Mouse (Mus musculus) neutrophil, adult 5-6 weeks (primary cell): ENCODE data around the gene Arrdc5. TPM values are rescaled to one million over a fixed set of nuclear protein-coding genes. Genes with fewer than 3 reads are reported as not detected.
A peak's percentile ranks its signal among the peaks of the same experiment; 100 is the strongest.

Experiments
- ATAC-seq: fragments of 151-379, 151-347 bp; 2 replicates; pipeline ENCODE4 v1.8.0; 2017; ENCODE audit warnings: mild to moderate bottlenecking, moderate TSS enrichment; ENCODE audit not compliant: insufficient number of reproducible peaks, poor library complexity, low FRiP score, severe bottlenecking; ENCODE audit errors: extremely low read depth
- total RNA-seq: library from RNA; stranded (forward); fragments of 200-1000 nt; gene quantifications from 2 replicates; pipeline ENCODE4 v1.2.3, GENCODE M21; 2017

Arrdc5 gene
- total RNA-seq, 1 experiment from 2014 or later = not detected

GRCm38 (mm10) chr17:56305156-56305555, 5.1 kb upstream of the Arrdc5 start:
- ATAC-seq = no peak

DNA sequence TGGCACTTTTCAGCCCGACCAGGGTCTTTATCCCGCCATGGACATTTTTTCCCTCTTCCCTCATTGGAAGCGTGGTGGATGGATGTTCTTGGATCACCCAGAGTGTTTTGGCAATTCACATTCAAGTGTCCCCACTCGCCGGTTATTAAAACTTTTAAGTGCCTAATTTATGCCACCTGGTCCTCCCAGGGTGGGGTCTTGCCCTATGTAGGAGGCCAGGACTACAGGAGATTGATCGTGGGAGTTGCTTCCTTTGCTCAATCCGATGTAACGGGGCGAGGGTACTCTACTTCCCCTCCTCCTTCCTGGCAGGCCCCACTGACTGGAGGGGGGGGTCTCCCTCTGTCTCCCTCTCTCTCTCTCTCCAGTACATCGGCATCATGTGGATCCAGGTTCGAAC, 4.6 kb upstream of the Arrdc5 start:
- no peak for ATAC-seq

DNA sequence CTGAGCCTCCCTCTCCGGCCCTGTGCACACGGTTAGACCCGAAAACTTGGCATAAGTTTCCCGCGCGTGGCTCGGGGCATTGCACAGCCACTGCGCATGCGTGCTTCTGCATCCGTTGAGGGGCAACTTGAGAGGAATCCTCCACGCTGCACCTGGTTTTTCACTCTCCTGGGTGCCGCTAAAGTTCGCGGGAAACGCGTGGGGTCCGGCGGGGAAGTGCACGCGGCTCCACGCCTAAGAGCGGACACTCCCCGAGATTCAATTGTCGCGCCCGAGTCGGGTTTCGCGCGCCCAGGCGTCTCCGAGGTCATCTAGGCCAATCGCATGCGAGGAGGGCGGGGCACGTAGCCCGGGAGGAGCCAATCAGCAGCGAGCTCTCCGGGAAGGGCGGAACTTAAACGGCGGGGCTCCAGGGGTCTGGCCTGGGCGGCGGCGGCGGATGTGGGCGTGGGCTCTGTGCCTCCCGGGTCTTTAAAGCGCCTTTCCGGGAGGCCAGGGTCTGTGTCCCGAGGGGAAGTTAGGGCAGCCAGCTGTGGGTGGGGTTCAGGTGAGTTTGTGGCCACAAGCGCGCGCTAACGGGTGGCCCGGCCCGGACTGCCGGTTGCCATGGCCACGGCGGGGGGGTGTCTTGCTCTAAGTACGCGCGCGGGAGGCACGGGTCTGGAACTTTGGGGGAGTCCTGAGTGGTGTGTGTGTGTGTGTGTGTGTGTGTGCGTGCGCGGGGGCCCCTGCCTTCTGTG, 3.9 kb upstream of the Arrdc5 start:
- ATAC-seq = peak; percentile 96

- no peak for ATAC-seq
Measured at GRCm38 (mm10) chr17:56303160-56303846, 3.2 kb upstream of the Arrdc5 start, which contains the start of gene Uhrf1. Gene Uhrf1, plus strand, starts transcription at chr17:56303321.

- ATAC-seq = no peak
Measured at GRCm38 (mm10) chr17:56302363-56302996, 2.4 kb upstream of the Arrdc5 start.

- ATAC-seq = no peak
Measured at GRCm38 (mm10) chr17:56298238-56298637, 1.8 kb downstream of the Arrdc5 start.

GRCm38 (mm10) chr17:56296201-56296600, 3.9 kb downstream of the Arrdc5 start:
- no peak for ATAC-seq

- ATAC-seq = no peak
Measured at GRCm38 (mm10) chr17:56294241-56294640, 5.8 kb downstream of the Arrdc5 start.

DNA sequence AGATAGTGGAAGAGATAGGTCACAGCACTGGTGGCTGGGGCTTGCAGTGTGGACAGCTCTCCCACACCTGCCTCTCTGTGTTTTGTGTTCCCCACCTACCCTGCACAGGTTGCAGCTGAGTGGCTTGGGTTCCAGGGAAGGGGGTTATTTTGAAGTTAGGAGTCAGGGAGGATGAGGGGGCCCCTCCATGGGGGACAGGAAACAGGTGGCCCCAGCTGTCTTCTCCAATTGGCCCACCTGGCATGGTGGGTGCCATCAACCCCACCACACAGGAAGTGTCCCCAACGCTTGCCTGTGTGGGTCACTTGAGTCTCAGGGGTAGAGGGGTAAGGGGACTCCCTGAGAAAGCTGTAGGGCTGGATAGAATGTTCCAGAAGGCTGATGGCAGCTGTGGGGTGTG, 6.8 kb downstream of the Arrdc5 start:
- ATAC-seq = no peak

- no peak for ATAC-seq
Measured at GRCm38 (mm10) chr17:56292531-56293222, 7.4 kb downstream of the Arrdc5 start, which contains the start of gene Plin3. Gene Plin3, minus strand, starts transcription at chr17:56292873.

GRCm38 (mm10) chr17:56291826-56292475, 8.1 kb downstream of the Arrdc5 start:
- no peak for ATAC-seq

DNA sequence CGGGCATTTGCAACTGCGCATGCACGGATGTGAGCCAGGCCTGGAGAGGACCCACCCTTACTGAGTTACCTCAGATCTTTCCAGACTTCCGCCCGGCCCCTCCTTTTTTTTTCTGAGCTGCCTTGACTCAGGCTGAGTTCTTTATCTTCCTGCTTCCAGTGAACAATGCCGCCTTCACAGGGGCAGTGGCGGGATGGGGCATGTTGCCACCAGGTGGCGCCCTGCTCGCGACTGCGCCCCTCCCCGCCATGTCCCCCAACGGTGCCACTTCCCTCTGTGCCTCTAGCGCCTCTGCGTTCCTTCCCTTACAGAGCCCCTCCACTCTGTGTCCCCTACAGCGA, 8.9 kb downstream of the Arrdc5 start:
- peak; percentile 69 for ATAC-seq

DNA sequence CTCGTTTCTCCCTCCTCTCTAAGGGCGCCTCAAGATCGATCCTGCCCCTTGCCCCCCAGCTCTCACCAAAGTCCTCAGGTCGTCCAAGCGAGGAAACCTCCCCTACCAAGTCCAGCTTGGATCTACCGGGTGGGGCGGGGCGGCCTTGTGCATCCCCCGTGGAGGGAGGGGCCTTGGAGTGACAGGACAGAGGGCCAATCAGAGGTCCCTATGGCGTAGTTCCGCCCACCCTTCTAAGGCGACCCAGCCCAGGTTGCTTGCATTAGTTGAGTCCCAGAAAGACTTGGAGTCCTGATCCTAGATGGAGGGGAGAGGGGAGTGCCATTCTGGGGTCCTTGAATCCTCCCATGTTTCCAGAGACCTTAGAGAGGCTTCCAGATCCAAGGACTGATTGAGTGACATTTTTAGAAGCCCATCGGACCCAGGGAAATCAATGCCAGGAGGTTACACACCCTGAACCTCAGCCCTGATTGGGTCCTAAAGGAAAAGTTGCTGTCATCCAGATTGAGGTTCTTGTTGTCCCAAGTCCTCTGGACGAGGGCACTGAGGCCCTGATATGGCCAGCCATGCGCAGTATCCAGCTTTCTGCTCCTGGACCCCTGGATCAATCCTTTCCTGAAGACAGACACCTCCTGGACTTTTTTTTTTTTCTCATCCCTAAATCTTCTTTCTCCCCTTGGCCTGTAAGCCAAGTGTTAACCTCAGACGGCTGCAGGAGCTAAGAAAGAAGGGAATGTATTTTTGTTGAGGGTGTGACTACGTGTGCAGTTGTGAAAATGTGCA, 9.5 kb downstream of the Arrdc5 start:
- ATAC-seq = peak; percentile 72

GRCm38 (mm10) chr17:56289371-56290331, 10.4 kb downstream of the Arrdc5 start:
- no peak for ATAC-seq

- no peak for ATAC-seq
Measured at GRCm38 (mm10) chr17:56288866-56289265, 11.2 kb downstream of the Arrdc5 start.

DNA sequence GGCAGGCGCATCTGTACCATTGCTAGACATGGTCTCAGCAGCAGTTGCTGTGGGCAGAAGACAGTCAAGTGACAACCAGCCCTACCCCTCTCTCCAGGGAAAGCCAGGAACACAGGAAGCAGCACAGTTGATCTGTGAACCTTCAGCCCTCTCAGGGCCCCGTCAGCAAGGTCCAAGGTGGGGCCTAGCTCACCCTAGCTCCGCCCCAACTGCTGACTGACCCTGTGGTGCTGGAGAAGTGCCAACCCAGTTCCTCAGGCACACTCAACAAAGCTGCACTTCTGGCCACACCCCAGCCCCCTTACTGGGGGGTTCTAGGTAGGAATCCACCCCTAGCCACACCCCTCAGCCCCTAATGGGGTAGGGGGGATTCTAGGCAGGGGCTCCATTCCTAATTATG, 12.3 kb downstream of the Arrdc5 start:
- no peak for ATAC-seq

DNA sequence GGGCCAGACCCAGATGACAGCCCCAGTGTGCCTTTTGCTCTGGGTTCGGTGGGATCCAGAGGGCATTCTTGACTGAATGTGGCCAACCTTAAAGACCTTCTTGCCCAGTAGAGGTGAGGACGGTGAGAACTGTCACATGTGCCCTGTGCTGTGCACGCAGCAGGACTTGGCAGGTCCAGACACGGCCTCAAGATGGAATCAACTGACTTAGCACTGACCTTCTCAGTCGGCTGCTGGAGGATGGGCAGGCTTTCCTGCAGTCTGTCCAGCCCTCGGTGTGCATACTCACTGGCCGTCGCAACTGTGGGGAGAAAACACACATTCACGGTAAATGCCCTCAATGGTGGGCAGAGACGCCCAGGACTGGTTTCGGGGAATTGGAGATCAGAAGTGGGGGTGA, 14.1 kb downstream of the Arrdc5 start:
- ATAC-seq = no peak
